Mouse (Mus musculus): ENCODE data around the gene Polr2j.

The Polr2j gene

DNA sequence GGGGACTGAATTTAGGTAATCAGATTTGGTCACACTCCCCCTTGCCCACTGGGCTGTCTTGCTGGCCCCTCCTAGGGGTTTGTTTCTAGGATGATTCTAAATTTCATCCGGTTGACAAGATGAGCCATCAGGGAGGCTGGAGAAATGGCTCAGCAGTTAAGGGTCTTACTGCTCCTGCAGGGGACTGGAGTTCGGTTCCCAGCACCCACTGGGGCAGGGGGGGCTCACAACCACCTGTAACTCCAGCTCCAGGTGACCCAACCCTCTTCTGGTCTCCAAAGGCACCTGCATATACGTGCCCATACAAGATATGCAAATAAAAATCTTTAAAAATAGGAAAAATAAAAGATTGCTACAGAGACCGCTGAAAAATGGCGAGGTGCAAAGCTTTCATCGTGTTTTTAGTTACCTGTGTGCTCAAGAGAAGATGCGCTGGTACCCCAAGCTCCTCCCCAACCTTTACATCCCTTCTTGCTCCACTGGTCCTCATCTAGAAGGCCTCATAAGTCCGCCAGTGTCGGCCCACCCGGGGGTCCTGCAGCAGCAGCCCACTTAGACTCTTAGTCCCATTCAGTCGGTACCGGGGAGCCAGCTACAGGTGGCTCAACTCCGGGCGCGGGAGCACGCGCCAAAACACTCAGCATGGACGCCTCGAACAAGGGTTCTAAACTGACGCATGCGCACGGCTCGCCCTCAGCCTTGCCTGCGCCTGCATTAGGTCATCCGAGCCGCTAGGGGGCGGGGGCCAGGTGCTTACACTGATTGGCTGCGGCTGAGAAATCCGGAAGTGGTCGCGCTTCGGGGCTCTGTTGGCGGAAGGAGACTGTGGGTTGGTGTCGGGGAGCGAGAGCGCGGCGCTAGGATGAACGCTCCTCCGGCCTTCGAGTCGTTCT, at the start of gene Polr2j:
Gene Polr2j (plus strand): TSS at position 741 of the 893 bp plus-strand sequence.
- peak; percentile 96 for DNase-seq (ENCODE audit: inconsistent ontology term)

DNA sequence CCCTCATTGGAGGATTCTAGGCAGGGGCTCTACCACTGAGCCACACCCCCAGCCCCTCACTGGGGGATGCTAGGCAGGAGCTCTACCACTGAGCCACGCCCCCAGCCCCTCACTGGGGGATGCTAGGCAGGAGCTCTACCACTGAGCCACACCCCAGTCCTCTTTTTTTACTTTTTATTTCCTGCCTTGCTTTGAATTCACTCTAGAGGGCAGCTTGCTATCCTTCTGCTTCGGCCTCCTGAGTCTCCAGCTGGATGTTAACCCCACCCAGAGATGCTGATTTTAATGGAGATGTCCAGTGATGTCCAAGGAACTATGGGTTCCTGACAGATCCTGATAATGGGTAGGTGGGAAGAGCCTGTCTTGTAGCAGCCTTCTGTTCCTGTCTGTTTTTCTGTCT, 47.0 kb upstream of the Polr2j start:
- no peak for DNase-seq (ENCODE audit: inconsistent ontology term)

DNA sequence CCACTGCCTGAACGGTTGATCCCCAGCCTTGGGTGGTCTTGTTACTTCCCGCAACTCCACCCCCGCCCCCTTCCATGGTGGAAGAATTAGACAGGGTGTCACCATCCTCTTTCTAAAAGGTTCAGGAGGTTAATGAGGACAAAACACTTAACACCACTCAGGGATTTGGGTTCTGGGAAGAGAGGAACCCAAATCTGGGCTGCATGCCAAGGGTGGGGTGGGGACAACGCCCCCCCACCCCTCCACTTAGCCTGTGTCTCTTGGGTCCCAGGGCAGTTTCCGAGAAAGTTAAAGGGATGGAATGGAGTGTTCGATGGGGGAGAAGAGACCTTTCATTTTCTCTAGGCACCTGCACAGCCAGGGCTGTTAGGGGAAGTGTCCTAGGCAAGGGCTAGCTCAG, 43.4 kb upstream of the Polr2j start:
- no peak for DNase-seq (ENCODE audit: inconsistent ontology term)

DNA sequence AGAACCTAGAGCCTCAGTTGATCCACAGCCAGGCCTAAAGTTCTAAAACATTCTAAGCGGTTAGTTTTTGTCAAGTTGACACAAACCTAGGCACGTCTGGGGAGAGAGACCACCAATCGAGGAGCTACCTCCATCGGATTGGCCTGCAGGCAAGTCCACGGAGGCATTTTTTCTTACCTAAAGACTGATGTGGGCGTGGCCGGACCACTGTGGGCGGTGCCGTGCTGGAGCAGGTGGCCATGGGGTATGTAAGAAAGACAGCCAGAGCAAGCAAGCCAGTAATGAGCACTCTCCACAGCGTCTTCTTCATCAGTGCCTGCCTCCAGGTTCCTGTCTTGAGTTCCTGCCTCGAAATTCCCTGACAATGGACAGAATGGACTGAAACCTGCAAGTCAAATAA, 42.9 kb upstream of the Polr2j start:
- no peak for DNase-seq (ENCODE audit: inconsistent ontology term)

DNA sequence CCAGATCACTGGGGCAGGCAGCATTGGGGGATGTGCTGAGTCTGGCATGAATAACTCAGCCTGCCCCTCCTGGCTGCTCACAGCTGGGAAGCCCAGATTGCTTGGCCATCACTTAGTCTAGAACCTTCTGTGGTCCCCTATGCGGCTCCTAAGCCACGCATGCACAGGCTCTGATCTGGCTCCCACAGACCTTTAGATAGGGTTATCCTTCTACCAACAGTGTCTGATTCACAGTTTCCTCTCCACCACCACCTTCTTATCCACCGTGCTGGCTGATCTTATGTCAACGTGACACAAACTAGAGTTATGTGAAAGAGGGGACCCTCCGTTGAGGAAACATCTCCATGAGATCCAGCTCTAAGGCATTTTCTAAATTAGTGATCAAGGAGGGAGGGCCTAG, 41.4 kb upstream of the Polr2j start:
- DNase-seq (ENCODE audit: inconsistent ontology term): no peak

DNA sequence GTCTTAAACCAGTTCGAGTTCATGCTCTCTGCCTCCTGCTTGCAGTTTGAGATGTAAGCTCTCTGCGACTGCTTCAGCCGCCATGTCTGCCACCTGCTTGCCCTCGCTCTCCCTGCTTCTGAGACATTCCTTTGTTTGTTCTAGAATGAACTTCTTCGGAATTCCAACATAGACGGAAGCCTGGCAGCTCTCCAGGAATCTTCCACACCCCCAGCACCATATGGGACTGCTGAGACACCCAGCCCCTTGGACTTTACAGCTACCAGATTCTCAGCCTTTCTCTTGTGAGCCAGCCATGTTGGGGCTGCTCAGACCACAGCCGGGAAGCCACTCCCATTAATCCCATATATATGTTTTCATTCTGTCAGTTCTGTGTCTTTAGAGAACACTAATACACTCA, 40.1 kb upstream of the Polr2j start:
- no peak for DNase-seq (ENCODE audit: inconsistent ontology term)

DNA sequence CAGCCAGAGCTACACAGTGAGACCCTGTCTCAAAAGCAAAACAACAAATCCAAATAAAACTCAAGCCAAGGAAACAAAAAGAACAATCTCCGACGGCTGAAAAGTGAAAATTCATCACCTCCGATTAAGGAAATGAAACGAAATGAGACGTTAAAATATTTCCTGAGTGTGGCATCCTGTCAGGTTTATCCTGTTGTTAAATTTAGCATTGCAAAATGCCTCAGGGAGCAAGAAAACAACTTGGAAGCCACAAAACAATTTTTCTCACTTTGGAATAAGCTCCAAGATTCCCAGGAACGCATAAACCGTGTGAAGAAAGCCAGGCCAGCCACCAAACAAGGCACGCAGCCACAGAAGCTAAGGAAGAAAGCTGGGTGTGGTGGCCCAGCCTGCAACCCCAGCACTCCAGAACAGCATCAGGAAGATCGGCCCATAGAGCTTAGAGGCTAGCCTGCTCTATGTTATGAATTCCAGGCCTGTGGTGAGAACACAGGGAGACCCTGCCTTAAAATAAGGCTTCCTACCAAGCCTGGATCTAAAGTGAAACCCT, 39.4 kb upstream of the Polr2j start:
- DNase-seq (ENCODE audit: inconsistent ontology term): no peak

DNA sequence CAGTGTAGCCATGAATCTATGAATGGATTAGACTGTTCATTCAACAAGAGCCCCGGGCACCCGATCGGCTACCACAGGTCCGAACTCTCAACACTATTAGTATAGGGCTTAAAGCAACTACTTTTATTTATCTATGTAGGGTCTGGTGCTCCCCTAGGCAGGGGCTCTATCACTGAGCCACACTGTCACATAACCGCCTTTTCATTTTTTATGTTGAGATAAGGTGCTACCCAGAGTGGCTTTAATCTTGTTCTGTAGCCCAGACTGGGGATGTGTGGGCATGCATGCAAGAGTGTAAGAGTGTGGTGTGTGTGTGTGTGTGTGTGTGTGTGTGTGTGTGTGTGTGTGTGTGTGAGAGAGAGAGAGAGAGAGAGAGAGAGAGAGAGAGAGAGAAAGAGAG, 38.3 kb upstream of the Polr2j start:
- DNase-seq (ENCODE audit: inconsistent ontology term): no peak

DNA sequence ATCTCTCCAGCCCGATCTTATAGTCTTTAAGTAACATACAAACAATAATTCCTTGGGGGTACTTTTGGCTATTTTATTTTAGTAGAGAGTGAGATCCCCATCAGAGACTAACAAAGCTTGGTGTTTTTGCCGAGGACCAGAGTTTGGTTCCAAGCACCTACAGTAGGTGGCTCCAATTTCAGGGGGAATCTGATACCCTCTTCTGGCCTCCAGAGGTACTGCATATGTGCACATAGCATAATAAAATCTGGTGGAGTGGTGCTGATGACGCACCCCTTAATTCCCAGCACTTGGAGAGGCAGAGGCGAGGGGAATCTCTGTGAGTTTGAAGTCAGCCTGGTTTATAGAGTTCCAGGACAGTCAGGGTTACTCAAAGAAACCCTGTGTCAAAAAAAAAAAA, 34.1 kb upstream of the Polr2j start:
- no peak for DNase-seq (ENCODE audit: inconsistent ontology term)

DNA sequence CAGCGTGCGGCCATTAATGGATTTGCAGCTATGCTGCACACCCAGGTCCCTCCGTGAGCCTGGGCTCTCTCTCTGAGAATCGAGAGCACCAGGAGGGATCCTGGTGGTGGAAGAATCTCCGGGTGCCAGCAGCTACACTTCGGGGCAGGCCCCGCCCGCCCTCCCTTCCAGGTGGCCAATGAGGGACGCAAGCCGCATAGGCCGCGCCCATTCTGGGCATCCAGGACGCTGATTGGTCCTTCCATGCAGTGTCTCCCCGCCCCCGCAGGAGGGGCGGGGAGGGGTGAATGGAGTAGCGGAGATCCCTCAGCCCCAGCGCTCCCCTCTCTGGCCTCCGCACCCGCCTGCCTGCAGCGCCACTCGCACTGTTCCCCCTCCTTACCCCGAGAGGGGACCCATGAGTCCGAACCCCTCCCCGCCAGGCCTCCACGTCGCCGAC, 32.7 kb upstream of the Polr2j start, which contains the start of gene Rasa4:
Gene Rasa4 (plus strand): TSS at position 248 of the 439 bp plus-strand sequence.
- peak; percentile 99 for DNase-seq (ENCODE audit: inconsistent ontology term)

DNA sequence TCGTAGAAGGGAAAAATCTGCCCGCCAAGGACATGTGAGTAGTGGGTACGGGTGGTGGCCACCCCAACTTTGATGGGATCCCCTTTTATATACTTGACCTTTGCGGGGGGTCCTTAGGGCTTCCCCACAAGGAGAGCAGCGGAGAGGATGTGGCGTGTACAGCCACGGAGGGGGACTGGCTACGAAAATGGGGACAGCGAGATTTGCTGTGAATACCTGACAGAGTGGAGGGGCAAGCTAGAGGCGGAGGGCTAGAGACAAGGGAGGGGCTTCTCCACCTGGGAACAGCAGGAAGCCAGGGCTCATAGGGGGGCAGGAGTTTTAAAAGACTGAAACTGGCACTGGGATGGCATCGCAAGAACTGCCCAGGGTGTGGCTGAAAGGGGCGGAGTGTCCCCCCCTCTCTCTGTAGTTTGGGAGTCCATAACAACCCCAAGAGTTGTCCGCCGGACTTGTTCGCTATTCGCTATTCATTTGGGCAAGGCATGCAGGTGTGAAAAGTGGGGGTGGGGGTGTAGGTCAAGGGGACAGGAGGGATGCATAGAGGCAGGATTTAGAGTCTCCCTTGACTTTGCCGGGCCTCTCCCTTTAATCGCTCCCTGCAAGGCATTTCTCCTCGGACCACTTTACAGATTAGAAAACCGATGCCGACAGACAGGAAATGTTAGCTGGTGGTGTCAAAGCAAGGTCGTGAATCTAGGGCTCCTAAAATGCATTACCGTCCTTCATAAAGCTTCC, 32.1 kb upstream of the Polr2j start:
- DNase-seq (ENCODE audit: inconsistent ontology term): peak; percentile 45

DNA sequence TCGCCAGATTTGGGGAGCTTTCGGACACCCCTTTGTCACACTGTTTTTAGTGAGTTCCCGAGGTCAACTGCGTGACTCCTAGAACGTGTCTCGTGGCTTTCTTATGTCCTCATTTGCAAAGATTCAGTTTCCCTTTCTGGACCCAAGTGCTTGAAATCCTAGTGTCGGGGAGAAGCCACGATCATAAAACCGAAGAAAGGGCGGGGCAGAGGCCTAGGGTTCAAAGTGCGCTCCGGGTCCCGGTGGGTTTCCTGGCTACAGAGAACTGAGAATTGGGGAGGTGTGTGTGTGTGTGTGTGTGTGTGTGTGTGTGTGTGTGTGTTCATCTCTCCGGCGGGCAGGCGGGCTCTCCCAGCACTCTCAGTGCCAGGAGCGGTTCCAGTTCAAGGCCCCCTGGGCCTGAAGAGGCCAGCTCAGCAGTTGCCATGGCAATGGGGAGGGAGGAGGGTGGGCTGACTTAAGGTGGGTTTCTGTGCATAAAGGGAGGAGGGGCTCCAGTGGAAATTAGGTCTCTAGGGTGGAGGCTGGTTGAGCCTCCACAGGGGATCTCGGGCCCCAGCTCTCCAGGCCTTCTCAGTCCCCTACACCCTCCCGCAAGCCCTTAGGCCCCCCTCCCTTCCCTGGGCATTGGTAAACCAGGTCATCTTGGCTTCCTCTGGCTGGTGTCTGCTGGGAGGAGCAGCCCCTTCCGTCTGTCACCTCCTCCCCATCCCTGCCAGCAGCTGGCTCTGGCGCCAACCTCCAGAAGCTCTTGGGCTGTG, 31.4 kb upstream of the Polr2j start:
- peak; percentile 70 for DNase-seq (ENCODE audit: inconsistent ontology term)

DNA sequence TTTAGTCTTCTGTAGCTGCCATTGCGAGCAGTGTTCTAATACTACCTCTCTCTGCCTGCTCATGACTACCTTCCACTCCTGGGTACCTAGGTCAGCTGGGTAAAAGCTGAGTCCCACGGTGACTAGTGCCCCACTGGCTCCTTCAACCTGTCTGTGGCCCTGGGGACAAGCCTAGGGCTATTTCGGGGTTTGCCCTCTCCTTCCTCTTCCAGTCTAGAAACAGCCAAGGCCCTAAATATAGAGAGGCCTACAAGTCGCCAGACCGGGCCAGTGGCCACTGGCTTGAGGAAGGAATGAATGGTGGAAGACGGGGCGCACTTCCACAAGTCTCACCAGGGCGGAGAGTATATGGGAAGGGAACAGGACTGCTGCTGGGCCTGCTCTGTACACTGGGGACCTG, 30.1 kb upstream of the Polr2j start:
- no peak for DNase-seq (ENCODE audit: inconsistent ontology term)

DNA sequence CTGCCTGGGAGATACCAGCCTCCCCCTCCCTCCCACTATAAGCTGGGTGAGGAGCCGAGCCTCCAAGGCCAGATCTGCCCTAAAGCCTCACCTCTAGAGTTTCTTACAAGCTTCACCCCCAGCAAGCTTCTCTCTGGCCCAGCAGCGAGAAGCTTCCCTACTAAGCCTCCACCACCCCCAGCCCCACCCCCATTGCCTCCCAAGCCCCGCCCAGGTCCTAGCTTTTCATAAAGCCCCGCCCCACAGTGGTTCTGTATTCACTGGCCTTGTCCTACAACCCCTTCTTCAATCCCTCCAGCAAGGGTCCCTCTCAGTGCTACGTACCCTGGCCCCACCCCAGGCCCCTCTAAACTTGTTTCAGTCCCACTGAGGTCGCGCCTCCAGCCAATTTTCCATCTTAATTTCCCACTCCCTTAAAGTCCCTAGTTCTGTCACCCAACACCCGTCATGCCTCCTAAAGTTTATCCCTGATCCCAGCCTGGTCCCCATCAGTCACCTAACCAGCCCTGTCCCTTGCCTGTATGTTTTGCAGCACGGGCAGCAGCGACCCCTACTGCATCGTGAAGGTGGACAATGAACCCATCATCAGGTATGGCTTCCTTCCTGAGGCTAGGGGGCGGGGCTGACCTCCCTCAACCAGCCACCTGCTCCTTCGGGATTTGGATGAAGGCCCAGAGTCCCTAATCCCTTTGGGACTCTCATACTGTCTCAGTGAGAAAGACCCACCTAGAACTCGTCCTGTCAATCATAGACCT, 27.4 kb upstream of the Polr2j start:
- no peak for DNase-seq (ENCODE audit: inconsistent ontology term)

DNA sequence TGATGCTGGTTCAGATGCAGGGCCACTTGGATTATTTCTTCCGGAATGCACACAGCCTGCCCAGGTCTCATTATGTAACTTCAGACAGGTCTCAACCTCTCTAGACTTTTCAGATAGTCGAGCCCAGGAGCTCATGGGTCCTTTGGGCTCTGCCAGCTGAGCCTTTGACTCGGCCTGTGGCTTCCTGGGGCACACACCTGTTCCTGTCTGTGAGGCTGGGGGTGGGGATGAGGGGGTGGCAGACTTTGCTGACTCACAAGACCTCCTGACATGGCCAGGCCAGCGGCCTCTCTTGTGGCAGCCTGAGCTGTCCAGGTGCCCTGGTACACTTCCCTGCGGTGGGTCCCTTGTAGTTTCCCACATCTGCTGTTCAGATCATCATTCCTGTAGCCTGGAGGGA, 24.5 kb upstream of the Polr2j start:
- no peak for DNase-seq (ENCODE audit: inconsistent ontology term)

DNA sequence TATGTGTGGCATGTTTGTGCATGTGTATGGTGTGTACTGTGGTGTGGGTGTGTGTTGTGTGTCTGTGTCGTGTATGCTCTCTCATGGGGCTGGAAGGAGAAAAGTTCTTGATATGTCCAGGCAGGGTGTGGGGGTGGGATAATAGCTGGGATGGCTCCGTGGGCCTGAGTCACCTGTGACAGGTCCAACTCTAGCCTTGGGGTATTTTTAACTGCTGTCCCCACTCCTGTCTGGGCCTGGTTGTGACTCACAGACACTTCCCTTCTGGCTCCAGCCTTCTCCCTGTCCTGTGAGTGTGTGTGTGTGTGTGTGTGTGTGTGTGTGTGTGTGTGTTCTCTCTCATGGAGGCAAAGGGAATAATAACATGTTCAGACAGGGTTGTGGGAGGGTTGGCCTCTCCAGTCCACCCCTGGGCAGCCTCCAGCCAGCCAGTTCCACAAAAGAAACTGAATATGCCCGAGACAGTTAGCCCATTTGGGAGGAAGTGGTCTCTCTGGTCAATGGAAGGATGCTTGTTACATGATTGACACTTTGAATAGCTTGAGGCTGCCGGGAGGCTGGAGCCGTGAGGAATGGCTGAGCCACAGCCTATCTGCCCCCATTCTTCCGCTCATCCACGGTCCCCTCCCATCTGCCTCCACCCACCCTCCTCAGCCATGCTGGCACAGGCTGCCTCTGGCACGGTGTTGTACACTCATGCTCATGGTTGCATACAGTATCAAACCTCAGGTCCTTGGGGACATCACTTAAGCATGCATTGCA, 22.0 kb upstream of the Polr2j start:
- peak; percentile 69 for DNase-seq (ENCODE audit: inconsistent ontology term)

DNA sequence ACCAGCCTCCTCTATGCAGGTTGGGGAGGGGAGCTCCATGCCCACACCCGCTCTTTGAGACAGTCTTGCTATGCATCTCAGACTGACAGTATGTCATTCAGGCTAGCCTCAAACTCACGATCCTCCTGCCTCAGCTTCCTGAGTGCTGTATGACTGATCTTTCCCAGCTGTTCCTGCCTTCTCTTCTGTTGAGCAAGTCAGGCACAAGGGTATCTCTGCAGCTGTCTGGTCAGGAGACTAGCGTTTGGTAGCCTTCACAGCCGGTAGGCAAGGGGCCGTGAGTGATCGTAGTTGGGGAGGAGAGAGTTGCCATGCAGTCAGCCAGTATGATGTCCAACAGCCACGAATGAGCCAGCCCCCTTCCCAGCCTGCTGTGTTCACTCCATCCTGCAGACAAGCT, 21.3 kb upstream of the Polr2j start:
- DNase-seq (ENCODE audit: inconsistent ontology term): no peak

DNA sequence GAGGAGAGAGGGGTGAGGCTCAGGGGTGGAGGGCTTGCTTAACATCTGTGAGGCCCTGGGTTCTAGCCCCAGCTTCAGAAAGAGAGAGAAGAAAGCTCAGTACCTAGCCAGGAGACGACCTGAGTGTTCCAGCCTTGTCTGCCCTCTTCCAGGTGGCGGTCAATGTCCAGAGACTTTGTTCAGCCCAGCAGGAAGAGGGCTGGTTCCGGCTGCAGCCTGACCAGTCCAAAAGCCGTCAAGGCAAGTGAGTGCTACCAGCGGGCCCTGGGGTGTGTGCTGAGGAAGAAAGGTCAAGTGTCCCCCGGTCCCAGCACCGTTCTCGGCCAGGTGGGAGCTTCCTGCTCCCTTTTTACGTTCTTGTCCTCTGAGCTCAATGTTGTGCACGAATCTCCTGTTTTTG, 17.9 kb upstream of the Polr2j start:
- no peak for DNase-seq (ENCODE audit: inconsistent ontology term)

DNA sequence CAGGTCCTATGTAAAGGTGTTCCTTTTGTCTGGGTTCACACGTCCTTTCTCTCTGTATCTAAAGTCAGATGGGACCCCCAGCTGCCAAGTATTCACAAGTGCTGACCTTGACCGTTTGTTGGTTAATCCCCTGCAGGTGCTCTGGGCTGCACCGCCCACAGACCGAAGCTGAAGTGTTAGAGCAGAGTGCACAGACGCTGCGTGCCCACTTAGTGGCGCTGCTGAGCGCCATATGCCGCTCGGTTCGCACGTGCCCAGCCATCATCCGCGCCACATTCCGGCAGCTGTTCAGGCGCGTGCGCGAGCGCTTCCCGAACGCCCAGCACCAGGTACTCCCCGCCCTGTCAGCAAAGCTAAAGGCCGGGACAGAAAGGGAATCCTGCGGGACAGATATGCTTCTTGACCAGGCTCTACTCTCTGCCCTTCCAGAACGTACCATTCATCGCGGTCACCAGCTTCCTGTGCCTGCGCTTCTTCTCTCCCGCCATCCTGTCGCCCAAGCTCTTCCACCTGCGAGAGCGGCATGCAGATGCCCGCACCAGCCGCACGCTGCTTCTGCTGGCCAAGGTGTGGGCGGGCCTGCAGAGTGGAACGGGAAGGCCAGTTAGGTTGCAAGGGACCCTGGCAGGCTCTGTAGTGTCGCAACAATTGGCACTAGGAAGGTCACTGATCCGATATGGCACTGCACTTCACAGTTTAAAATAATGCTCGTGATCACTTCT, 14.2 kb upstream of the Polr2j start:
- DNase-seq (ENCODE audit: inconsistent ontology term): peak; percentile 42

DNA sequence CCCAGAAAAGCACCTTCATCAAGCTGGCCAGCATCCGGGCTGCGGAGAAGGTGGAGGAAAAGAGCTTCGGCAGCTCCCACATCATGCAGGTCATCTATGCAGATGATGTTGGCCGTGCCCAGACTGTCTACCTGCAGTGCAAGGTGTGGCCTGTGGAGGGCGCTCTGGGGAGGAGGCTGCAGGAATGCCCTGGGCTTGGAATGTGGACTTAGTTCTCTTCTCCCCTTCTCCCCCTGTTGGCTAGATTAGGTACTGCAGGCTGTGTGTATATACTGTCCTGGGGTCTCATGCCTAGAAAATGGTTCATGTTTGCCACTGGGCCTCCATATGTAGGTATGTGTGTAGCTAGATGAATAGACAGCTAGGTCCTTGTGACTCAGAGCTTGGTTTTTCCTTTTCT, 11.9 kb upstream of the Polr2j start:
- DNase-seq (ENCODE audit: inconsistent ontology term): no peak

All from Muller cell, postnatal 12 days (primary cell).